In the genomic region with DNA sequence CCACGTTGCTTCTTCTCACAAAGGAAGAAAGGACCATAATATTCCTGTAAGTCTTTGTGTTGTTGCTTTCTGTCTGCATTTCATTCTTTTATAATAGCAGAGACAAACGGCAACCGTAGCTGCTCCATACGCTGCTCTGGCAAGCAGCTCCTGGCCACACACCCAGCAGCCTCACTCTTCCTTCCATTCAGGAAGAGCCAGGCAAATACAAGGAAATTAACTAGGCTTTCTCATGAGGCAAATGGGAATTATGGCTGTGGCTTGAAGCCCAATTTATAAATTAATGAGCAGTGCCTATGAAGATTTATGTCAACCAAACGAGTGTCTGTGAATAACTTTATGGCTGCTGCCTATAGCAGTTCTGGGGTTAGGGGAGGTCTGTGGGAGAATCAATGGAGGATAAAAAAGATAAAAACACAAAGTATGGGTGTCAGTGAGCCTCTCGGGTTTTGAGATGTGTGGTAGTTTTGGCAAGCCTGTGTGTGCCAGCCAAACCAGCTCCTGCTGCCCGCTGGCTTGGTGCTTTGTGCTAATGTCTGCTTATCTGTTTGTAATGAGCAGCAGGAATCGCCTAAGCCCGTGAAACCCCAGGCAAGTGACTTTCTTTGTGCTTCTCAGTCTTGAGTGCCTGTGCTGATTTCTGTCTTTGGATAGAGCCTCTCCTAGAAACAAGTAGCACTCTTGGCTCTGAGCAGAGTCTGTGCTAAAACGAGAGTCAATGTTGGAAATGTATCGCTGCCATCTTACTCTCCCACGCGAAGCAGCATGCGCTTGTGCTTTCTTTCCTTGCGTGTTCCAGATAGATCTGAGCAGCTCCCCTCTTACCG, we compare ENCODE assay signal across 11 mouse cellular contexts. TPM values are rescaled to one million over a fixed set of nuclear protein-coding genes. Genes with fewer than 3 reads are reported as not detected.
DNase-seq lines count a peak whose midpoint lies in the region; ATAC-seq and TF ChIP-seq lines count a peak whose summit lies in the region.
"Had no signal": no experiment of that assay in that cellular context is flagged by ENCODE, and none has a peak within 500 bp of the region (broad histone marks: within the 10 kb centered on the region; RNA-seq: fewer than 3 reads in every experiment).

No protein-coding gene starts in this region.

- 0 out of 2 replicates have a peak overlapping the region, but pooled peaks have one; percentile 17 for H3K27ac ChIP-seq in heart, embryonic 13.5 days (replicated peaks)
- no peak overlapping the region for H3K27ac ChIP-seq in heart, embryonic 11.5 days (ENCODE audit: low read depth, low read length)
- no peak overlapping the region for H3K27ac ChIP-seq in CH12.LX (ENCODE audit: insufficient read depth, low read depth)
- H3K27ac ChIP-seq in forebrain, postnatal 0 days (ENCODE audit: low read depth, low read length) = peak overlapping the region; percentile 64
- no peak overlapping the region for H3K27ac ChIP-seq in lung, postnatal 0 days (ENCODE audit: low read length)
- H3K27ac ChIP-seq: liver, embryonic 14.5 days had no signal

- no peak for TF ChIP-seq CTCF in CH12.LX (conservative IDR thresholded peaks at IDR 0.05 in 1 of 2, IDR thresholded peaks at IDR 0.05 in 1 of 2; ENCODE audit: low read depth in 2 of 2, low read length in 2 of 2)
- no peak for TF ChIP-seq CTCF in forebrain, postnatal 0 days (IDR thresholded peaks at IDR 0.05; ENCODE audit: low read depth)
- no peak for TF ChIP-seq CTCF in lung, postnatal 0 days (IDR thresholded peaks at IDR 0.05)

- WGBS in heart, embryonic 13.5 days = 78% methylated on average over 16 of the region's 16 CpGs
- 85% methylated on average over 16 of the region's 16 CpGs for WGBS in heart, embryonic 11.5 days (ENCODE audit: insufficient replicate concordance)
- WGBS in forebrain, postnatal 0 days = 36% methylated on average over 16 of the region's 16 CpGs
- WGBS in lung, postnatal 0 days = 77% methylated on average over 16 of the region's 16 CpGs

- dilution Hi-C loops in CH12.LX (cut with MboI; ENCODE audit: extremely low pct_ligation_motif_present, extremely low pct_unique_long_range_greater_than_20kb, low sequenced_read_pairs) = no loop called here

- H3K79me2 ChIP-seq in CH12.LX (replicated peaks; ENCODE audit: control insufficient read depth, extremely low read depth, insufficient read depth, poor library complexity, severe bottlenecking) = no peaks in the 10 kb centered on the region

- H3K9me3 ChIP-seq in heart, embryonic 13.5 days = no peaks in the 10 kb centered on the region
- no peaks in the 10 kb centered on the region for H3K9me3 ChIP-seq in heart, embryonic 11.5 days (replicated peaks; ENCODE audit: control insufficient read depth, low read length)
- H3K9me3 ChIP-seq in CH12.LX (replicated peaks; ENCODE audit: low read length) = no peaks in the 10 kb centered on the region
- no peaks in the 10 kb centered on the region for H3K9me3 ChIP-seq in forebrain, postnatal 0 days (ENCODE audit: low read length)
- H3K9me3 ChIP-seq in lung, postnatal 0 days (ENCODE audit: low read length) = no peaks in the 10 kb centered on the region

- H3K4me1 ChIP-seq in heart, embryonic 13.5 days = peaks cover 29% of the 10 kb centered on the region
- H3K4me1 ChIP-seq in heart, embryonic 11.5 days (ENCODE audit: control insufficient read depth, insufficient read depth, low read length) = no peaks in the 10 kb centered on the region; the same call in 1 of the 2 replicates
- peaks cover 7 to 24% of the 10 kb centered on the region in 2 experiments; a peak in 2 of 4 replicates for H3K4me1 ChIP-seq in CH12.LX (ENCODE audit: control insufficient read depth in 1 of 2, insufficient read depth in 2 of 2)
- H3K4me1 ChIP-seq in forebrain, postnatal 0 days (ENCODE audit: insufficient read depth) = no peaks in the 10 kb centered on the region
- H3K4me1 ChIP-seq in lung, postnatal 0 days (ENCODE audit: insufficient read depth, low read depth, low read length) = no peaks in the 10 kb centered on the region

- TF ChIP-seq POLR2A in CH12.LX (IDR thresholded peaks at IDR 0.05; ENCODE audit: low read depth, low read length) = no peak

- no peak for DNase-seq in CH12.LX (ENCODE audit: extremely low read depth)
- DNase-seq in forebrain, postnatal 0 days = peak; percentile 56
- DNase-seq in left cerebral cortex, postnatal 36 days (ENCODE audit: low spot score in 2 of 2) = peak; percentile 48 to 64
- no peak for DNase-seq in lung, postnatal 0 days (ENCODE audit: low spot score)
- DNase-seq in thymus, postnatal 4 days = no peak
- no peak for DNase-seq in spleen, adult 12 weeks (ENCODE audit: low spot score)
- DNase-seq: kidney, adult 18-20 months; thymus, postnatal 25 days had no signal

- TF ChIP-seq RAD21 in CH12.LX (IDR thresholded peaks at IDR 0.05; ENCODE audit: low read depth, low read length) = no peak

- H3K27me3 ChIP-seq in heart, embryonic 13.5 days (replicated peaks) = no peaks in the 10 kb centered on the region
- H3K27me3 ChIP-seq in heart, embryonic 11.5 days (ENCODE audit: control insufficient read depth, insufficient read depth, low read length) = no peaks in the 10 kb centered on the region
- H3K27me3 ChIP-seq in CH12.LX (replicated peaks) = no peaks in the 10 kb centered on the region
- no peaks in the 10 kb centered on the region for H3K27me3 ChIP-seq in forebrain, postnatal 0 days (ENCODE audit: insufficient read depth, low read length)
- no peaks in the 10 kb centered on the region for H3K27me3 ChIP-seq in lung, postnatal 0 days (replicated peaks; ENCODE audit: insufficient read depth, low read length)

- intact Hi-C loops in left cerebral cortex, postnatal 36 days (cut with DNase I) = no loop called here

- in situ Hi-C loops in CH12.LX (cut with MboI; ENCODE audit: low pct_ligation_motif_present, low pct_unique_long_range_greater_than_20kb, low sequenced_read_pairs) = loop anchor here (10.0 kb wide), 1 partner anchor 129 kb away; the partner anchor contains the start of gene Ndel1

- no peak overlapping the region for H3K4me3 ChIP-seq in heart, embryonic 13.5 days
- H3K4me3 ChIP-seq in heart, embryonic 11.5 days (ENCODE audit: low read depth, low read length) = no peak overlapping the region
- no peak overlapping the region for H3K4me3 ChIP-seq in CH12.LX (replicated peaks in 1 of 3; ENCODE audit: low read depth in 2 of 3, low read length in 2 of 3, poor library complexity in 1 of 3)
- H3K4me3 ChIP-seq in forebrain, postnatal 0 days (ENCODE audit: low read depth, low read length) = no peak overlapping the region
- no peak overlapping the region for H3K4me3 ChIP-seq in lung, postnatal 0 days (ENCODE audit: low read depth, low read length)

- H3K9ac ChIP-seq in heart, embryonic 13.5 days = no peak overlapping the region
- no peak overlapping the region for H3K9ac ChIP-seq in heart, embryonic 11.5 days (ENCODE audit: low read depth, low read length)
- H3K9ac ChIP-seq in CH12.LX (ENCODE audit: insufficient read depth, low read depth) = no peak overlapping the region
- H3K9ac ChIP-seq in forebrain, postnatal 0 days = no peak overlapping the region
- no peak overlapping the region for H3K9ac ChIP-seq in lung, postnatal 0 days (replicated peaks; ENCODE audit: low read depth)
- H3K9ac ChIP-seq: liver, embryonic 14.5 days had no signal

- H3K4me2 ChIP-seq in heart, embryonic 13.5 days = no peak overlapping the region
- H3K4me2 ChIP-seq in heart, embryonic 11.5 days = no peak overlapping the region
- H3K4me2 ChIP-seq in CH12.LX (ENCODE audit: insufficient read depth, low read depth, poor library complexity, severe bottlenecking) = peak overlapping the region; percentile 64; the same call in 1 of the 2 replicates
- H3K4me2 ChIP-seq in forebrain, postnatal 0 days (ENCODE audit: low read depth) = no peak overlapping the region; the same call in 1 of the 2 replicates
- no peak overlapping the region for H3K4me2 ChIP-seq in lung, postnatal 0 days (replicated peaks; ENCODE audit: low read depth, low read length)

- no peak for TF ChIP-seq EP300 in CH12.LX (IDR thresholded peaks at IDR 0.05; ENCODE audit: low read length)
- no peak for TF ChIP-seq EP300 in lung, postnatal 0 days (IDR thresholded peaks at IDR 0.05)

- H3K36me3 ChIP-seq in heart, embryonic 13.5 days = peaks cover 94% of the 10 kb centered on the region
- H3K36me3 ChIP-seq in heart, embryonic 11.5 days (ENCODE audit: control insufficient read depth, insufficient read depth, low read length) = peaks cover 24% of the 10 kb centered on the region
- no peaks in the 10 kb centered on the region for H3K36me3 ChIP-seq in CH12.LX (replicated peaks in 1 of 2; ENCODE audit: control insufficient read depth in 1 of 2, insufficient read depth in 1 of 2, low read length in 1 of 2)
- peaks cover 23% of the 10 kb centered on the region for H3K36me3 ChIP-seq in forebrain, postnatal 0 days (ENCODE audit: insufficient read depth)
- no peaks in the 10 kb centered on the region; the same call in 1 of the 2 replicates for H3K36me3 ChIP-seq in lung, postnatal 0 days (ENCODE audit: insufficient read depth, low read length)

- ATAC-seq in heart, embryonic 13.5 days (ENCODE audit: extremely low read depth, insufficient number of reproducible peaks, low FRiP score, low TSS enrichment) = no peak
- no peak for ATAC-seq in heart, embryonic 11.5 days (replicated peaks; ENCODE audit: insufficient number of reproducible peaks, low FRiP score, low TSS enrichment)
- ATAC-seq in forebrain, postnatal 0 days = peak; percentile 66
- no peak for ATAC-seq in lung, postnatal 0 days

TF ChIP-seq in CH12.LX, 34 proteins besides CTCF, POLR2A, EP300 and RAD21 (continues in another document):
- TF ChIP-seq TCF12 (IDR thresholded peaks at IDR 0.05; ENCODE audit: low read depth, low read length) (no peak), NELFE (IDR thresholded peaks at IDR 0.05; ENCODE audit: low read depth, low read length) (no peak), USF2 (conservative IDR thresholded peaks at IDR 0.05; ENCODE audit: low read depth, low read length) (no peak), CHD2 (IDR thresholded peaks at IDR 0.05; ENCODE audit: low read length) (no peak), CHD1 (IDR thresholded peaks at IDR 0.05; ENCODE audit: low read depth, low read length) (no peak), JUND (conservative IDR thresholded peaks at IDR 0.05; ENCODE audit: low read depth, low read length) (no peak), ELF1 (IDR thresholded peaks at IDR 0.05; ENCODE audit: low read depth, low read length) (no peak), HCFC1 (IDR thresholded peaks at IDR 0.05; ENCODE audit: low read depth, low read length) (no peak), RCOR1 (conservative IDR thresholded peaks at IDR 0.05; ENCODE audit: low read depth, low read length) (no peak)

RNA-seq across cellular contexts. Expression of gene Myh10, which starts 54.2 kb away (rescaled TPM):
- polyA plus RNA-seq in heart, embryonic 13.5 days (2015; fragmentation: Nextera tagmentation; extraction: Ambion mirVana) = 124 and 133 TPM in 2 replicates
- polyA plus RNA-seq in heart, embryonic 11.5 days (2014; fragmentation: Nextera tagmentation; extraction: Ambion mirVana) = 150 and 190 TPM in 2 replicates
- total RNA-seq in CH12.LX (2012; rRNA removed) (0.38 and 0.46 TPM in 2 replicates), CH12.LX (2014; rRNA removed) (0.62 and 1.1 TPM in 2 replicates)
- polyA plus RNA-seq in CH12.LX (2012; ENCODE audit: insufficient read length, low read depth) = 2.7 and 3.1 TPM in 2 replicates
- 141 and 183 TPM in 2 replicates for total RNA-seq in forebrain, postnatal 0 days (2014; rRNA removed)
- polyA plus RNA-seq in forebrain, postnatal 0 days (2015; fragmentation: Nextera tagmentation; extraction: Ambion mirVana) = 50.4 and 68.0 TPM in 2 replicates
- total RNA-seq in left cerebral cortex, postnatal 36 days (2021) = 100 to 1,000 TPM; 198 to 218 TPM
- polyA plus RNA-seq in lung, postnatal 0 days (2015; fragmentation: Nextera tagmentation; extraction: Ambion mirVana) = 51.8 and 60.5 TPM in 2 replicates

Comparison
In these comparisons a context has a peak if more than half of its experiments do, and no peak if none do; other contexts are left out.
1. H3K27ac ChIP-seq: peak in heart, embryonic 13.5 days (single experiment) and forebrain, postnatal 0 days (single experiment); none in heart, embryonic 11.5 days (single experiment), CH12.LX (single experiment) and lung, postnatal 0 days (single experiment).
2. DNase-seq: peak in forebrain, postnatal 0 days (single experiment) and left cerebral cortex, postnatal 36 days (2 of 2); none in CH12.LX (single experiment), lung, postnatal 0 days (single experiment), thymus, postnatal 4 days (single experiment) and spleen, adult 12 weeks (single experiment).
3. RNA of gene Myh10, which starts 54.2 kb away (polyA plus RNA-seq): 150 to 190 TPM in heart, embryonic 11.5 days, 124 to 133 TPM in heart, embryonic 13.5 days, 50.4 to 68.0 TPM in forebrain, postnatal 0 days and 51.8 to 60.5 TPM in lung, postnatal 0 days; 2.7 to 3.1 TPM in CH12.LX; every median in the first group is over 10 times any median in the second.